Mouse (Mus musculus) G1E (cell line): ENCODE results near the gene Cnn3.

Source experiments
- CTCF ChIP-seq: IDR thresholded peaks from 2 replicates; pipeline ENCODE4 v1.5.1; 2012; ENCODE audit warnings: low read depth, low read length, inconsistent platforms, mixed read lengths
- GATA1 ChIP-seq: IDR thresholded peaks from 2 replicates; pipeline ENCODE4 v1.6.1; 2012; ENCODE audit warnings: borderline replicate concordance, low read length, inconsistent platforms, mixed read lengths
- GATA2 ChIP-seq: IDR thresholded peaks from 2 replicates; pipeline ENCODE4 v1.6.1; 2012; ENCODE audit warnings: low read depth, low read length, inconsistent platforms, borderline replicate concordance
- POLR2AphosphoS5 ChIP-seq: IDR thresholded peaks from 2 replicates; pipeline ENCODE4 v1.6.1; 2012; ENCODE audit warnings: low read depth, low read length, inconsistent platforms; ENCODE audit not compliant: insufficient replicate concordance
- TAL1 ChIP-seq: conservative IDR thresholded peaks from 2 replicates; pipeline ENCODE4 v1.6.1; 2012; ENCODE audit warnings: low read depth, low read length, inconsistent platforms, mixed read lengths

GRCm38 (mm10) chr3:121425861-121426620 lies at the start of gene Cnn3:
- TF ChIP-seq CTCF (no peak), POLR2AphosphoS5 (no peak), GATA1 (no peak), TAL1 (no peak), GATA2 (no peak)
